Mouse (Mus musculus) small intestine, adult 2 months (tissue): Measurements from ENCODE around the gene Nt5dc3. TPM values are rescaled to one million over a fixed set of nuclear protein-coding genes. Genes with fewer than 3 reads are reported as not detected.

ENCODE experiments used
- H3K27ac ChIP-seq: fragments of 200-500 bp; 2 replicates; pipeline ENCODE4 v1.5.1; 2012; ENCODE audit warnings: low read depth, low read length, control low read depth, inconsistent platforms; ENCODE audit not compliant: insufficient read depth
- H3K27me3 ChIP-seq: fragments of 200-500 bp; 2 replicates; pipeline ENCODE4 v1.6.1; 2012; ENCODE audit warnings: mild to moderate bottlenecking, moderate library complexity, low read length, inconsistent platforms; ENCODE audit not compliant: control insufficient read depth, insufficient read depth
- H3K36me3 ChIP-seq: fragments of 200-500 bp; 2 replicates; pipeline ENCODE4 v1.6.1; 2012; ENCODE audit warnings: mild to moderate bottlenecking, low read length, control low read depth, inconsistent platforms; ENCODE audit not compliant: control insufficient read depth, insufficient read depth
- H3K4me1 ChIP-seq: fragments of 200-500 bp; 2 replicates; pipeline ENCODE4 v1.6.1; 2012; ENCODE audit warnings: low read length, inconsistent platforms, mixed read lengths; ENCODE audit not compliant: control insufficient read depth, insufficient read depth, insufficient read length
- H3K4me3 ChIP-seq: fragments of 200-500 bp; 2 replicates; pipeline ENCODE4 v1.5.1; 2012; ENCODE audit warnings: low read depth, mild to moderate bottlenecking, control low read depth, inconsistent platforms, low read length, moderate library complexity
- CTCF ChIP-seq: fragments of 200-500 bp; IDR thresholded peaks from 2 replicates; pipeline ENCODE4 v1.5.1; 2012; ENCODE audit warnings: low read depth, mild to moderate bottlenecking, control low read depth, inconsistent platforms, low read length, moderate library complexity, mixed read lengths; ENCODE audit not compliant: insufficient replicate concordance, insufficient read length; ENCODE audit errors: extremely low read depth
- POLR2A ChIP-seq: fragments of 200-500 bp; IDR thresholded peaks from 2 replicates; pipeline ENCODE4 v1.6.1; 2012; ENCODE audit warnings: low read depth, mild to moderate bottlenecking, control low read depth, inconsistent platforms, low read length, moderate library complexity
- WGBS: fragments of 180-500 bp; shearing (Covaris S2); methylation state at CpG from one replicate; pipeline ENCODE4 v1.1.7; 2018; 5-methylcytosine and 5-hydroxymethylcytosine counted together
- polyA plus RNA-seq: library from polyadenylated mRNA; depleted of rRNA; stranded (reverse); fragments of >200 nt; gene quantifications from 2 replicates; pipeline ENCODE4 v1.2.3, GENCODE M21; 2012; rRNA removed

Nt5dc3 gene
- polyA plus RNA-seq, 1 experiment = 1.8 TPM

DNA sequence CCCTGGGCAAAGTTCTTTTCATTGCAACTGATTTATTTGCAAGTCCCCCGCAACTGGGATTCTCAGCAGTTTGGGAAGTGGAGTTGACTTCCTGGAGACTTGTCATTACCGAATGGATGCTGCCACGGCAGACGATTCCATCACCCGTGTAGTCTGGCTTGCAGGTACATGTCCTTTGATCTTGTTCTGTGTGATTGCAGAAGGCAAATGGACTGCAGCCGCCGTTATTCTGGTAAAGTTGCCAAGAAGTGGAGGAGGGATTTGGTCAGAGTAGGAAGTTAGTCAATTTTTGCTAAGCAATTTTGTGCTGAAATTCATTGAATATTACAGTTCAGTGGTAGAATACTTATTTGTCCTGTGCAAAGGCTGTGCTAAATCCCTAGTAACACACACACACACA lies 99.9 kb downstream of the Nt5dc3 start:
- H3K4me1 ChIP-seq = no peaks in the 10 kb centered on the region
- 28% methylated on average over 7 of the region's 7 CpGs for WGBS
- no peaks in the 10 kb centered on the region for H3K36me3 ChIP-seq
- H3K27ac ChIP-seq = no peak overlapping the region
- TF ChIP-seq CTCF (no peak), POLR2A (no peak)
- no peak overlapping the region for H3K4me3 ChIP-seq
- no peaks in the 10 kb centered on the region for H3K27me3 ChIP-seq

DNA sequence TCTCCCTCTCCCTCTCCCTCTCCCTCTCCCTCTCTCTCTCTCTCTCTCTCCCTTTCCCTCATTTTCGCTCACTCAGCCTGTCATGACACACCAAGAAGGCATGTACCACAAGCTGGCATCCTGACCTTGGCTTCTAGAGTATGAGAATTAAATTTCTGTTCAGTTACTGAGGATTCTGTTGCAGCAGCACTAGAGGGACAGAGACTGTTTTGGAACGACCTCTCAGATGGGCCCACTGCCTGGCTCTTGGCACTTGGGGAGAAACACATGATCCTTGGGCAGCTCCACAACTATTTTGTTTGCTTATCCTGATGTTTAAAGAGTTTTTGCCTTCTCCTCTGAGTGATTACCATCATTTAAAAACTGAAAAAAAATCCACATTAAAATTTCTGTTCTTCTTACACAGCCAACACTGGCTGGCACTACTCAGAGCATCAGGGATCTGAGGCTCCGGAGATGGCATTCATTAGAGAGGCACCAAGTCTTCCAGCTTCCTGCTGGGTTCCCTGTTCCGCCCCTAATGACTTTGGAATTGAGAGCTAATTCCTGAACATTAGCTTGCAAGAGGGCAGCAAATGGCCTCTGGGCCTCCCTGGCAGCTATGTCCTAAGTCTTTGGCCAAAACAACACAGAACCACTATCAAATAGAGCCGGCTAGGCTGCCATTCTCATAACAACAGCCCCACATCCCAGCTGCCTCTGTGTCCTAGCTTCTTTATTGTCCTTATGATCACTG lies 101.4 kb downstream of the Nt5dc3 start:
- Histone ChIP-seq H3K27me3 (no peaks in the 10 kb centered on the region), H3K4me3 (no peak overlapping the region), H3K36me3 (no peaks in the 10 kb centered on the region), H3K4me1 (no peaks in the 10 kb centered on the region), H3K27ac (no peak overlapping the region)
- WGBS = 66% methylated on average over 5 of the region's 5 CpGs
- TF ChIP-seq CTCF = no peak
- no peak for TF ChIP-seq POLR2A

DNA sequence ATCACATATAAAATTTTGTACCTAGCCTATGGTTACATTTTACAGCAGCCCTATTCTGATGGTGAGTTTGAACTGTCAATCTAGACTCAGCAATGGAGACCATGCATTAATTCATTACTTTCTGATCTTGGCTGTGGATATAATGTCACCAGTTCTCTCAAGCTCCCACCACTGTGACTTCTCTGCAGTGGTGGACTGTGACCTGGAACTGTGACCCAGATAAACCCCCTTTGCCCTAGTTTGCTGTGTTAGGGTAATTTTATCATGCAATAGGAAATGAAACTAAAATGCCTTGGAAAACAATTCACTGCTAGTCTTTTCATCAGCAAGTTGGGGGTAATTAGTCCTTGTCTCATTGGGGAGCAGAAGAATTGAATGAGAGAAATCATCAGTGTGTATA lies 102.6 kb downstream of the Nt5dc3 start:
- no peak for TF ChIP-seq CTCF
- no peak for TF ChIP-seq POLR2A
- no peaks in the 10 kb centered on the region for H3K36me3 ChIP-seq
- H3K4me1 ChIP-seq = no peaks in the 10 kb centered on the region
- H3K4me3 ChIP-seq = no peak overlapping the region
- no peak overlapping the region for H3K27ac ChIP-seq
- H3K27me3 ChIP-seq = no peaks in the 10 kb centered on the region

DNA sequence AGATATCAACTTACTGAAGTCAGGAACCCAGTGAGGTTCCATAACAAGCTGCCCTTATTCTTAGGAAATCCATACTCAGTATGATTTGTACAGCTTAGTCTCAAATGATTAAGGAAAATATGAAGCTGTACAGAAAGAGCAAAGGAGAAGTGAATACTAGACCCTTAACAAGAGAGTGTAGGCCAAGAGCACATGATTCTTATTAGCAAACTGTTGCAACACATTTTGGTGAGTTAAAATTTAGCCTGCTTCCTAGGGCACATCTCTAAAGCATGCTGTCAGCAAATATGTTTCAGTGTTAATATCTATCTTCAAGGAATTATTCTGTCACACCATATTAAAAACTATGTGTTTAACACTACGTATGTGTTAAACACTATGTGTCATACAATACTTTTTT lies 107.6 kb downstream of the Nt5dc3 start:
- H3K36me3 ChIP-seq = no peaks in the 10 kb centered on the region
- no peak overlapping the region for H3K4me3 ChIP-seq
- TF ChIP-seq CTCF (no peak), POLR2A (no peak)
- H3K27ac ChIP-seq = no peak overlapping the region
- H3K27me3 ChIP-seq = no peaks in the 10 kb centered on the region
- no peaks in the 10 kb centered on the region for H3K4me1 ChIP-seq
- 96% methylated on average over 1 of the region's 1 CpGs for WGBS

Other genes with a start within 250 kb of the Nt5dc3 start
- gene Hsp90b1, start 73.5 kb upstream of the Nt5dc3 start, polyA plus RNA-seq = 9.1 and 15.1 TPM in 2 replicates
- gene Ttc41, start 73.2 kb upstream of the Nt5dc3 start, polyA plus RNA-seq = 0.32 and 0.47 TPM in 2 replicates
- not detected in 2 replicates for gene Gm49358, start 15.0 kb upstream of the Nt5dc3 start, polyA plus RNA-seq
- gene Stab2, start 229.0 kb downstream of the Nt5dc3 start, polyA plus RNA-seq = 0.36 and 0.87 TPM in 2 replicates